Comparison of ENCODE assay signal across 7 mouse cellular contexts in the genomic region with DNA sequence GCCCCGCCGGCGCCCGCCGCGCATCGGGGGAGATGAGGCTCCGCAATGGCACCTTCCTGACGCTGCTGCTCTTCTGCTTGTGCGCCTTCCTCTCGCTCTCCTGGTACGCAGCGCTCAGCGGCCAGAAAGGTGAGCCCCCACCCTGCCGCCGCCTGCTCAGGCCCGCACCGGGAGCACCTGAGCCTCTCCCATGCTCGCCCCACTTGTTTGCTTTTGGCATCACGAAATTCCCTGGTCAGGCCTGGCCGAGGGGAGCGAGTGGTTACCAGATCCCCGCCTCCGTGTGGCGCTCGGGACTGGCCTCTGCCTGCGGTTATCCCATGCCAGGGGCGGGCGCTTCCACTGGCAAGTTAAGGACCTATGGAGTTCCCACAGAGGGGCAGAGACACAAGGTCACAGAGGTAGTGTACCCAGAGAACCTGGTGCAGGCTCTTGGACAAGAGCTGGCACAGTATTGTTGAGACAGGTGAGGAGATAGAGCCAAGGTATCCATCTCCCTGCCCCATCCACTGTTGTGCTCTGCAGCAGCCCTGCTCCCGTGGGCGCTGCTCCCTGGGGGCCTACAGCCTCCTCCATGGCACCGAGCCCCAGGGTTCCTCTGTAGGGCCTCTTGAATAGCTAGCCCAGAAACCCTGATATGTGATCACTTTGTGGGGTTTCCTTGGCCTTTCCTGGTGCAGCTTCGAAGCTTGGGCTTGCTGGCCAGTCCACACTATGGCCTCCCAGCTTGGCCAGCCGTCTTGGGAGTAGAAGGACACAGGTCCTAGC. TPM values are rescaled to one million over a fixed set of nuclear protein-coding genes. Genes with fewer than 3 reads are reported as not detected.
DNase-seq lines count a peak whose midpoint lies in the region; ATAC-seq and TF ChIP-seq lines count a peak whose summit lies in the region.

No protein-coding gene starts in this region.

- H3K79me2 ChIP-seq in macrophage (ENCODE audit: inconsistent target), result peaks cover 83% of the 10 kb centered on the region

- H3K27me3 ChIP-seq in heart, embryonic 11.5 days (ENCODE audit: control insufficient read depth, insufficient read depth, low read length), result peaks cover 15% of the 10 kb centered on the region
- no peaks in the 10 kb centered on the region for H3K27me3 ChIP-seq in kidney, postnatal 0 days (ENCODE audit: insufficient read depth, low read length)

- peak; percentile 6; the same call in 1 of the 2 replicates for TF ChIP-seq CTCF in kidney, postnatal 0 days (IDR thresholded peaks at IDR 0.05; ENCODE audit: low read depth)

- peaks cover 17% of the 10 kb centered on the region for H3K4me1 ChIP-seq in heart, embryonic 11.5 days (ENCODE audit: control insufficient read depth, insufficient read depth, low read length)
- peaks cover 36% of the 10 kb centered on the region for H3K4me1 ChIP-seq in kidney, postnatal 0 days (replicated peaks; ENCODE audit: insufficient read depth, low read length)

- H3K36me3 ChIP-seq in heart, embryonic 11.5 days (ENCODE audit: control insufficient read depth, insufficient read depth, low read length), result no peaks in the 10 kb centered on the region
- no peaks in the 10 kb centered on the region for H3K36me3 ChIP-seq in kidney, postnatal 0 days (ENCODE audit: insufficient read depth, low read length)
- H3K36me3 ChIP-seq in macrophage (ENCODE audit: inconsistent target), result 0 out of 2 replicates have a peak, but pooled peaks cover 6% of the 10 kb centered on the region

- H3K9ac ChIP-seq in heart, embryonic 11.5 days (ENCODE audit: low read depth, low read length), result peak overlapping the region; percentile 90
- peak overlapping the region; percentile 98 for H3K9ac ChIP-seq in kidney, postnatal 0 days (ENCODE audit: low read depth, low read length)

- no peaks in the 10 kb centered on the region for H3K9me3 ChIP-seq in heart, embryonic 11.5 days (replicated peaks; ENCODE audit: control insufficient read depth, low read length)
- H3K9me3 ChIP-seq in kidney, postnatal 0 days (replicated peaks; ENCODE audit: low read length), result no peaks in the 10 kb centered on the region

- WGBS in heart, embryonic 11.5 days (ENCODE audit: insufficient replicate concordance), result 4% methylated on average over 34 of the region's 34 CpGs
- WGBS in kidney, postnatal 0 days, result 2% methylated on average over 33 of the region's 34 CpGs
- under 1% methylated on average over 34 of the region's 34 CpGs for WGBS in macrophage (ENCODE audit: missing documents)

- peak overlapping the region; percentile 91 for H3K4me3 ChIP-seq in heart, embryonic 11.5 days (ENCODE audit: low read depth, low read length)
- H3K4me3 ChIP-seq in kidney, postnatal 0 days (replicated peaks; ENCODE audit: low read depth, low read length), result peak overlapping the region; percentile 90
- peak overlapping the region; percentile 72 for H3K4me3 ChIP-seq in macrophage (ENCODE audit: inconsistent target)

- peak; percentile 30 for ATAC-seq in CD4-positive, CD25-positive, alpha-beta regulatory T cell, adult 4 months
- ATAC-seq in heart, embryonic 11.5 days (replicated peaks; ENCODE audit: insufficient number of reproducible peaks, low FRiP score, low TSS enrichment), result no peak
- ATAC-seq in kidney, postnatal 0 days (replicated peaks; ENCODE audit: low FRiP score, low read depth), result peak; percentile 31

- peak overlapping the region; percentile 83 for H3K27ac ChIP-seq in heart, embryonic 11.5 days (ENCODE audit: low read depth, low read length)
- peak overlapping the region; percentile 92 for H3K27ac ChIP-seq in kidney, postnatal 0 days
- peak overlapping the region; percentile 82 for H3K27ac ChIP-seq in macrophage

- peak; percentile 49 for DNase-seq in 3T3-L1 (ENCODE audit: low read depth, low spot score)
- DNase-seq in cerebellum, postnatal 14 days, result peak; percentile 69 to 71
- DNase-seq in kidney, postnatal 0 days (ENCODE audit: low spot score), result no peak
- peak; percentile 67 for DNase-seq in testis, postnatal 10 days (ENCODE audit: low spot score)

- H3K4me2 ChIP-seq in heart, embryonic 11.5 days, result peak overlapping the region; percentile 97
- peak overlapping the region; percentile 95 for H3K4me2 ChIP-seq in kidney, postnatal 0 days (ENCODE audit: low read length)

RNA-seq across cellular contexts. Expression of a gene that starts 12.6 kb away (rescaled TPM):
- polyA plus RNA-seq in CD4-positive, CD25-positive, alpha-beta regulatory T cell, adult 4 months (2017; shearing (Covaris generic)), result not detected
- 0.74 TPM in 1 of 2 replicates, not detected in the other for polyA plus RNA-seq in heart, embryonic 11.5 days (2014; fragmentation: Nextera tagmentation; extraction: Ambion mirVana)
- 8.5 and 9.6 TPM in 2 replicates for polyA plus RNA-seq in kidney, postnatal 0 days (2015; fragmentation: Nextera tagmentation; extraction: Ambion mirVana)
- 1 to 10 TPM in 16 of 26 experiments, not detected in 10; 1.1 to 9.0 (median 4.6) TPM for total RNA-seq in macrophage (2018; cell fraction: chromatin; rRNA removed)
- 10 to 100 TPM in 12 of 26 experiments, 1 to 10 TPM in 13, under 1 TPM in 1; 0.96 to 18.9 (median 6.4) TPM for total RNA-seq in macrophage (2018; cell fraction: cytosol; rRNA removed)
- total RNA-seq in macrophage (2018; cell fraction: nucleus; rRNA removed), result 10 to 100 TPM in 10 of 26 experiments, 1 to 10 TPM in 12, not detected in 4; 1.2 to 17.6 (median 8.1) TPM
- polyA plus RNA-seq in macrophage (2018), result 6.5 to 23.2 TPM (median 6.5 TPM) in 3 replicates

RNA-seq across cellular contexts. Expression of a gene that starts 15.1 kb away (rescaled TPM):
- polyA plus RNA-seq in CD4-positive, CD25-positive, alpha-beta regulatory T cell, adult 4 months (2017; shearing (Covaris generic)), result 1 to 10 TPM; 1.1 to 1.7 TPM
- polyA plus RNA-seq in heart, embryonic 11.5 days (2014; fragmentation: Nextera tagmentation; extraction: Ambion mirVana), result 14.2 and 14.4 TPM in 2 replicates
- 53.4 and 62.1 TPM in 2 replicates for polyA plus RNA-seq in kidney, postnatal 0 days (2015; fragmentation: Nextera tagmentation; extraction: Ambion mirVana)
- 100 to 1,000 TPM in 8 of 26 experiments, 10 to 100 TPM in 18; 41.6 to 398 (median 88.9) TPM for total RNA-seq in macrophage (2018; cell fraction: chromatin; rRNA removed)
- 10 to 100 TPM; 50.5 to 85.9 (median 70.2) TPM for total RNA-seq in macrophage (2018; cell fraction: cytosol; rRNA removed)
- total RNA-seq in macrophage (2018; cell fraction: nucleus; rRNA removed), result 100 to 1,000 TPM in 8 of 26 experiments, 10 to 100 TPM in 18; 57.5 to 143 (median 87.9) TPM
- 34.3 to 55.7 TPM (median 49.2 TPM) in 3 replicates for polyA plus RNA-seq in macrophage (2018)

RNA-seq across cellular contexts. Expression of a gene that starts 15.2 kb away (rescaled TPM):
- polyA plus RNA-seq in CD4-positive, CD25-positive, alpha-beta regulatory T cell, adult 4 months (2017; shearing (Covaris generic)), result 10 to 100 TPM; 74.8 to 88.4 TPM
- polyA plus RNA-seq in heart, embryonic 11.5 days (2014; fragmentation: Nextera tagmentation; extraction: Ambion mirVana), result 159 and 197 TPM in 2 replicates
- 326 and 333 TPM in 2 replicates for polyA plus RNA-seq in kidney, postnatal 0 days (2015; fragmentation: Nextera tagmentation; extraction: Ambion mirVana)
- total RNA-seq in macrophage (2018; cell fraction: chromatin; rRNA removed), result 1,000 to 10,000 TPM in 16 of 26 experiments, 100 to 1,000 TPM in 10; 388 to 4,292 (median 1,510) TPM
- 1,000 to 10,000 TPM in 13 of 26 experiments, 100 to 1,000 TPM in 13; 523 to 2,418 (median 986) TPM for total RNA-seq in macrophage (2018; cell fraction: cytosol; rRNA removed)
- 1,000 to 10,000 TPM in 17 of 26 experiments, 100 to 1,000 TPM in 9; 377 to 2,781 (median 1,417) TPM for total RNA-seq in macrophage (2018; cell fraction: nucleus; rRNA removed)
- polyA plus RNA-seq in macrophage (2018), result 491 to 809 TPM (median 572 TPM) in 3 replicates

RNA-seq across cellular contexts. Expression of a gene that starts 51.6 kb away (rescaled TPM):
- 10 to 100 TPM in 1 of 2 experiments, 1 to 10 TPM in 1; 7.9 to 11.7 TPM for polyA plus RNA-seq in CD4-positive, CD25-positive, alpha-beta regulatory T cell, adult 4 months (2017; shearing (Covaris generic))
- polyA plus RNA-seq in heart, embryonic 11.5 days (2014; fragmentation: Nextera tagmentation; extraction: Ambion mirVana), result 15.3 and 17.6 TPM in 2 replicates
- polyA plus RNA-seq in kidney, postnatal 0 days (2015; fragmentation: Nextera tagmentation; extraction: Ambion mirVana), result 20.8 and 22.9 TPM in 2 replicates
- 1 to 10 TPM in 19 of 26 experiments, under 1 TPM in 2, not detected in 5; 0.81 to 8.4 (median 4.1) TPM for total RNA-seq in macrophage (2018; cell fraction: chromatin; rRNA removed)
- 1 to 10 TPM in 23 of 26 experiments, under 1 TPM in 3; 0.38 to 3.5 (median 2.1) TPM for total RNA-seq in macrophage (2018; cell fraction: cytosol; rRNA removed)
- total RNA-seq in macrophage (2018; cell fraction: nucleus; rRNA removed), result 1 to 10 TPM in 20 of 26 experiments, under 1 TPM in 3, not detected in 3; 0.40 to 6.3 (median 1.7) TPM
- 2.3 to 4.9 TPM (median 2.4 TPM) in 3 replicates for polyA plus RNA-seq in macrophage (2018)
